Mouse (Mus musculus) CD4-positive helper T cell, adult 2 months (primary cell): ENCODE measurements at regions not wholly inside any gene's neighbourhood (a gene's known extent, or its start where the extent isn't known, plus 50 kb on each side); places are given as distances from the start of the nearest gene placed in this dataset.
A peak's percentile ranks its signal among the peaks of the same experiment; 100 is the strongest.
"Not testable (repeated sequence)": the region's sequence is repeated elsewhere in the genome, so short reads cannot be mapped to it uniquely, and the experiment has no call there.

Experiments
- DNase-seq: peaks from one replicate; pipeline ENCODE4 v3.0.0-alpha.2; 2012; ENCODE audit warnings: low read depth, missing footprints, low spot score

DNA sequence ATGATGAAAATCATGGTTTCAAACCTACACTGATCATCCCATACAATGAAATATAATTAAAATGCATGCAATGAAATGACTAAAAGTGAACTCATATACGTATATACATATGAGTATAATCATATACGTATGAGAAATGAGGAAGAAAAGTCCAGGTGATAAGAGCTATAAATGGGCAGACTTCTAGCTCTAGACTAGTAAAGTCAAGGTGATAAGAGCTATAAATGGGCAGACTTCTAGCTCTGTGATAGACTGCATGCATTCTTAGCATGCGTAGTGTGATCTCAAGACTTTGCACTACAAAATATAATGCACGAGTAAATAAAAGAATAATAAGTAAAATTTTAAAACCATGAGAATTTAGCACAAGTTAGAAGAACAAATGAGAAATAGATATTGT, 606.2 kb upstream of the Gpc5 start:
- no peak for DNase-seq

DNA sequence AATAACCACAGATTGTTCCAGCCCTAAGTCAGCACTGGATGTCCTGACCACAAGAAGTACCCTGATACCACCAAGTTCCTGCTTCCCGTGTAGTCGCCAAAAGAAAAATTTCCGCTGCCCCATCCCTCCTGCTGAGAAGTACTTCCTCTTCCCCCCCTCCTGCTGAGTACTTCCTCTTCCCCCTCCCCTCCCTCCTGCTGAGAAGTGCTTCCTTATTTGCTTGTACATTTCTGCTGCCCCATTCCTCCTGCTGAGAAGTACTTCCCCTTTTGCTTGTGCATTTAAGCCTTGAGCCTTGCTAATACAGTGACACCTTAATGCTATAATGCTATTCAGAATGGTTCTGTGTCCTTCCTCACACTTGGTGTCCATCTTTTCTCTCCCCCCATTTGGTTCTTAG, 598.6 kb upstream of the Gpc5 start:
- not testable (repeated sequence) for DNase-seq

DNA sequence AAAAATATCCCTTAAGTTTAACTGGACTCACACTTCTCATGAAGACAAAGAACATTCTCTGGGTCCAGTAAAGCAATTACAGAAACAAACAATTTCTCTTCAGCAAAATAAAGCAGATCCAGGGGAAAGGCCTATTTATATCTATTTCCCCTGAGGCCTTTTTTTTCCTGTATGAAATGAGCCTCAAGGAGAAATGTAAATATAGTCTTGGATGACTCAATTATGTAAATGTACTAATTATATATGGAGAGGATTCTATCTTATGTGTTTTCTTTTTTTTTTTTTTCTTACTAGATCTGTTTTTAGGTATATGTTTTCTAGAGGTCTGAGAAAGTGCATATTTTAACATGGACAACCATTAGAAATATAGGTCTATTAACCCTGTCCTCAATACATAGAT, 587.0 kb upstream of the Gpc5 start:
- no peak for DNase-seq

DNA sequence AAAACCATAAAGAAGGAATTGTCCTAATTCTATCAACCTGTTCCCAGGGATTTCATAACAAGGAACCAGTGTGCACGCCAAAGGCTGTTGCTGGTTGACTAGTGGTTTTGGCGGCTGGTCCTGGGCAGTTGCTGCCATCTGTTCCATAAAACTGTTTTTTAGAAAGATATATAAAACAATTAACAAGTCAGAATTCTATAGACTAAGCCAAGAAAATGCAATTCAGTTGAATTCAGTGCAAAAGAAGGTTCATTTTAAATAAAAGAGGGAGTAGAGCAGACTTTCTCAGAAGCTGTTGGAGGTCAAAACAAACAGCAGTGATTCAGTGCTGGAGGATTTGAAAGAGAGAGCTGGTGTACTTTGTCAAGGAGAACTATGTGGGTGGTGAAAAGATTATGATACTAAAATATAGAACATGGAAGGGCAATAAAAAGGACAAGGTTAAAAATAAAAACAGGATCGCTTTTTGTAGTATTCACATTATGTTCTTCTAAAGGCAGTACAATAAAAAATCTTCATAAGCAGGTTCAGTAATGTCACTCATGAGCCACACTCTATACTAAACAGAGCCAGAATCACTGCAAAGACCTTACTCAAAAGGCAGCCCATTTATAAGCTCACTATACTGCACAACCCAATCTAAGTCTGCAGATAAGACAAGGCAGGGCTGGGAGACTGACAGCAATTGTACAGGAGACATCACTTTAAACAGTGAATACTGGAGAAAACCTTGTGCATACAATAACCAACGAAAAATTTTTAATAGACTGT, 543.9 kb upstream of the Gpc5 start:
- no peak for DNase-seq

DNA sequence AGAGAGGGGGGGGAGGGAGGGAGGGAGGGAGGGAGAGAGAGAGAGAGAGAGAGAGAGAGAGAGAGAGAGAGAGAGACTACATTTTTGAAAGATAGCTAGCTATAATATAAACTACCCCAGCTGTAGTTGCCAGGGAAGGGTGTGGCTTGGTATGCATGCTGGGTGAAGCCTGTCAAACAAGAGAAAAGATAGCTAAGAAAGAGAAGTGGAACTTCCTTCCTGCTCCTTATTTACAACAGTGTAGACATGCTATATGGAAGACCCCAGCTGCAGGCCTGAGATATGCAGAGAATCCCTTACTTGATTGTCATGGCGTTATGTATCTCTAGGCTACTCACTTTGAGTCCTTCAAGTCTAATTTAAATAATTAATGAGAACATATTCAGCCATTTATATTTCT, 542.9 kb upstream of the Gpc5 start:
- DNase-seq, result no peak

DNA sequence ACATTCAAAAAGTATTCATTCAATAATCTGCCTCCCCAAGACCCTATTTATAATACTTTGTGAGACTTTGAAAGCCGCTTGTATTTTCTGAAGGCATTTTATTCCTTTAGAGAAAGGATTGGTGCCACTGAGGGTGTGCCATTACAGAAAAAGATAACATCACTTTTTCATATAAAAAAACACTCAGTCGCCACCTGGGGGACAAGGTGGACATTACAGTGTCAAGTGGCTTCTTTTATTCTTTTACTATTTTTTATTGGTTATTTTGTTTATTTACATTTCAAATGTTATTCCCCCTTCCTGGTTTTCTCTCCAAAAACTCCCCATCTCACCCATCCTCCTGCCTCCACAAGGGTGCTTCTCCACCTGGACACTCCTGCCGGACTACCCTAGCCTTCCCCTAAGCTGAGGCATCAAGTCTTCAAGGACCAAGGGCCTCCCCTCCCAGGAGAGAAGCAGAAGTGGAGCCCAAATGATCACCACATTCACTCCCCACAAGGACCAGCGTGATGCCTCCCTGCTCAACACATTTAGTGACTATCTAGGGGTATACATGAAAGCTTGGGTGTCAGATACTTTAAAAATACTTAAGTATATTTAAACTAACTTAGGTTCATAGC, 525.5 kb upstream of the Gpc5 start:
- DNase-seq, result no peak

DNA sequence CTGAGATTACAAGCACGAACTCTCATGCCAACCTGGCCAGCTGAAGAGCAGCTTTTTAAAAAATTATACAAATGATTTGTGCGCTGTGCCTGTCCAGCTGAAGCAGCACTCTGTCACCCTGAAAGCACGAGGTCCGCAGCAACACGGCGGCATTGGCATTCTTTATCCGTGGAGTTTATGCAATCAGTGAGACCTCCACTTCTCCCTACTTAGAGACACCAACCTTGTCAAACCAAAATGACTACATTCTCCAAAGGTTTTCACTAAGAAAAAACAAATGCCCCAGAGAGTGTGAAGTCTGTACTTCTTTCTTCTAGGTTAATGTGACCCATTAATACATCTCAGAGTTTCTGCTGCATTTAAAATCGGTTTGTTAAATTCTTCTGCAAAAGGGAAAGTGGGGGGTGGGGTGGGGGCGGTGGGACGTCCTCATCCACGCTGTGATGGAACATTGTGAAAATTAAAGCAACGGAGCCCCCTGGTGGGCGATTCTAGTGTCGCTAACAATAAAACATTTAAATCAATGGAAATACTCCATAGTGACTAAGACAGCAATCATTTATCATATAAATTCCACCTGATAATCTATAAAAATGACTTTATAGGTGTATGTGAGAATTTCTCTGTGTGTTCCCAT, 524.2 kb upstream of the Gpc5 start:
- no peak for DNase-seq

DNA sequence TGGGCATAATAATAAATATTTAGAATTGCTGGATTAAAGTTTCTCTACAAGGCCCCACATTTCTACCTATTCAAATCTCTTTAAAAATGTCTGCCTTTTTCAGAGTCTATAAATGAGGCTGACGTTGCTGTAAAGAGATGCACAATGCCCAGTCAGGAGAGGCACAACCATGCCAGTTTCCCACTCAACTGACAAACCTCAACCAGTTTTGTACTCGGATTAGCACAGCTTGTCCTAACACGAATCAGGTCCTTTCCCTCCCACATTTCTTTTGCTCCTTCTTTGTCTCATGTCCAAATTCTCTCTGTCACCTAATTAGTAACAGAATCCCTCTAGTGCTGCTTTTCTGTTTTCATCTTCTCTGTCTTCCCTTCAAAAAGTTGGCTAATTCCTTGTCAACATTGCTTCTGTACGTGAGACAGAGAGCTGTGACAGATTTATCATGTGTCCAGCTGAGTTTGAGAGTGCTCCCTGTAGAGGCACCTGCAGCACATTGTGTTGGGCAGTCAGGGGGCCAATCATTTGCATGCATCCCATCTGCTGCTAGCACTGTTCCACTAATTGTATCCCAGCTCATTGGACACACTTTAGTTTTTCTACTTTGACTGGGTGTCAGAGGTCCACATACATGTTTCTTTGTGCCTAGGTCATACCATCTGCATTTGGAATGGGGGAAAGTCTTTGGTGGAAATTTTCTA, 504.5 kb upstream of the Gpc5 start:
- DNase-seq, result no peak

DNA sequence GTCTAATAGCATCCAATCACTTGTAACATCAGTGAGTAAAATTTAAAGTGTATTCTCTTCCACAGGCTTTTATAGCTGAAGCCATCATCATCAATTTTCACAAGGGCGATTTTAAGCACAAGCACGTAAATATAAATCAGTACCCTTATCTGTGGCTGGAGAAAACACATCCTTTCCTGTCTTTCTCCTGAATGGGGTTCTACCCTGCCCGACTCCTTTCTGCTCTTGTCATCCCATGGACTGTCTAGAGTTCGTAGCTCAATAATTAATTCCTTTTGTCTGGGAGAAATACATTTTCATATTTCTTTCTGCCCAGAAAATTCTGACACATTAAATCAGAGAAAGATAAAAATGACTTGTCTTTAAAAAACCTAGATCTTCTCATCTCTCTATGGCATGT, 482.7 kb upstream of the Gpc5 start:
- DNase-seq, result no peak

DNA sequence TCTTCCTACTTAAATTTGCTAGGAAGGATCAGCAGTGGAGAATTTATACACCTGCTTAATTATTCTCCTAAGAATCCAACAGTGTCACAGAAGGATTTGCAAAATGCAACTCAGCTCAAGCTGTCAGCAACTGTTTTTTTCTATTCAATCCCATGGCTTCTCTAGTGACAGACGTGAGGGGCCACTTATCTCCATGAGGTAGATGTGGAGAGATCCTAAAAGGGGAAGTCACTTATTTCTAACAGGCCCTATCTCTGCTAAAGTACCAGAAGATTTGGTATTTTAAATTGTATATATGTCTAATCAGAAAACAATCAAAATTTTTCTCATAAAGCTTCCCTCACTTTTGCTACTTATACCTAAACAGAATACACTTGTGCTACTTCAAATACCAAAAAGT, 479.6 kb upstream of the Gpc5 start:
- DNase-seq, result no peak

DNA sequence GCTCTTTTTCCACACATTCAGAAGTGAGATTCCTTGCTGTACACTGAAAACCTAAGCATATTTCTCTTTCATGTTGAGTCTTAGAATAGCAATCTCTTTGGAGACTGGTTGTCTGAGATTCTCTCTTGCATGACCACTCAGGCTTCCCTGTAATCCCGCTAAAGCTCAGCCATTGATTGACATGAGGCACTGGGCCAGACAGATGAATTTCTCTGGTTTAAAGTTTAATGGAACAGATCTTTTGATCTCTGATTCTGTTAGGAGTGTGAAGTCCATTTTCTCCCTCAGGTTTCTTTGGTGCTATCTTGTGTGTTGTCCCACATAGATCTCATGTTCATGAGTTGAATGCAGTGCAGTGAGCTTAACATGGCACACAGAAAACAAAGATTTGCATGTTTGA, 435.4 kb upstream of the Gpc5 start:
- no peak for DNase-seq

DNA sequence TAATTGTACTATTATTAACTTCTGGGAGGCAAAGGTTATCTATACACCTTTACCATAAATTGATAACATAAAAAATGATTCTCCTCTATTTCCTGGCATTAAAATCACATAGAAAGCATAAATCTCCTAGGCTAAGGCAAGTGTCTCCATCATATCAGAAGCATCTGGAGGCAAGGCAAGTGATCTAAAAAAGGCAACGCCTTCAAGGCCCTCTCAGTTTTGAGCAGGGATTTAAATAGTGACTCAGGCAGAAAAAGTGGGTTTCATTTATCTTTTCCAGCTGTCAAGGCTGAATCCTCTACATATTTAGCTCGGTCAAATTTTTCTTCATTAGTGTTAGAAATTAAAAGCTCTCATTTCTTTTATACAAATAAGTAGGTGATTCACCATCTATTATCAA, 430.0 kb upstream of the Gpc5 start:
- DNase-seq, result no peak

DNA sequence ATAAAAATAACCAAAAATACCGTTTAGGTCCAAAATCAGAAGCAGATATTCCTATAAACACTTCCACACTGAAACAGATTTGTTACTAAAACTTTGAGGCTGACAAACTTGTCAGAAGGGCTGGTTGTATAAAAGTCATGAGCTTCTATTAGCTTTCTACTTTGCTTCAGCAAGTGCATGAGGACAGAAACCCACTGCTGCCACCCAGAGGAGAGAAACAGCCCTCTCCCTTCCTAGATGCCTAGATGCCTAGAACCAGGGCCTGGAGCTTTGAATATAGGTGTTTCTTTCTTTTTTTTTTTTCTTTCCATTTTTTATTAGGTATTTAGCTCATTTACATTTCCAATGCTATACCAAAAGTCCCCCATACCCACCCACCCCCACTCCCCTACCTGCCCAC, 406.9 kb upstream of the Gpc5 start:
- no peak for DNase-seq

DNA sequence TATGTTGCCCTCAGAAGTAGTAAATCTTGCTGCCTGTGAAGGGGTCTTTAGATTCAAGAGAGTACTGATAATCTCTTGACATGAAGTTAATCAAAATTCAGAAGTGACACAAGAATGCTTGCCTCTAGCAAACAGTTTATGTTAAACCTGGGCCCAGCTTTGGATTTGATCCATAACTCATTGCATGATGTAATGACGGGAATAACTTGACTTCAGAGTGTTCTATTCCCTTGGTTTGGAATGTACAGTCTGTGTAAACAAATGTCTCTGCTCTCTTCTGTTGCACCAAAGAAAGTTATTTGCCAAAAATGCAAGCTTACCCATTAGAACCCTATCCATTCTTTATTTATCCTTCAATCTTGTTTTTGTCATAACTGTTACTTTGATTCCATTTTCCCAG, 397.1 kb upstream of the Gpc5 start:
- DNase-seq, result no peak

DNA sequence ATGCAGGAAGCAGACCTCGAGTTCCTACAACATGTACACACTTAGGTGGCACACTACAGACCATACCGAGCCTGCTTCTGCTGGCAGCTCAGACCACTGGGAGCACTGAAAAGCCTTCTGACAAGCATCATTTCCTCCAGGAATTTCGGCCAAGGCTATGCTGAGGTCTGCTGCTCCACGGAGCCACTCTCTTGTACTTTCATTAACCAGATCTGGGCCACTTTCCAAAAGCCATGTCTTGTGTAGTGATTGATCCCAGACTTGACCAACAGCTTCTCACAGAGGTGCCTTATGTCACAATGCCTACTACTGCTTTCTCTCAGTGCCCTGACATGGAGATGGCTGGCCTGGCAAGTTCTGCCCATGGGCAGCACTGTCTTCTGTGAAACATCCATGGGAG, 394.5 kb upstream of the Gpc5 start:
- no peak for DNase-seq

DNA sequence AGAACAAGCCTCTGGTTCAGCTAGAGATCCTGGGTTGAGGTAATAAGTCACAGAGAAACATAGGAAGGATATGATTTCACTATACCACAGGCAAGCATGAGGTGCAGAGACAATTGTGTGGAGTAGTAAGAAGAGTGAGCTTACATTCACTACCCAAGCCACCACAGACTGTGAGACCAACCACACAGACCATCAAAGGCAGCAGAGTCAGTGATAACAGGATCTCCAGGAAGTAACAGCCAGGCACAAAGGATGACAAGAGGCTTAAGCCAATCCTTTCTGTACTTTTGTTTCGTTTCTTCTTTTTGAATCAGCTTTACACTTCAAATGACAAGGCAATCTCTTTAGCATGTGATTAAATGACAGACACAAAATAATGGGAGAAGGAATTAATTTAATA, 368.9 kb upstream of the Gpc5 start:
- no peak for DNase-seq

DNA sequence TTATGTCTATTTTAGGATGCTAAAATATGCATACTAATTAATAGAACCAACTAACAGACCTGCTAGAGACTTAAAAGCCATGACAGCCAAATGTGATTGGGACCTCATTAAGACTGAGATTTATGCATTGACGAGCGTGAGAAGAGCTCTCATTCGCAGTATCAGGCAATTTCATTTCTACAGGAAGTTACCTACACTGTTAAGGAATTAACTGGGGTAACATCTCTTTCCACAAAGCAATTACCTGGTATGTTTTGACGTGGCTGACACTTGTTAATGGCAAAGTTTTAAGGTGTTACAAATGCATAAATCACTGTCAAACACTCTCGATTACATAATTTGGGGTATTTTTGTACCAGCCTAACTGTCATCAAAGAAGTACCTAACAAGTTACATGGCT, 324.7 kb upstream of the Gpc5 start:
- no peak for DNase-seq

DNA sequence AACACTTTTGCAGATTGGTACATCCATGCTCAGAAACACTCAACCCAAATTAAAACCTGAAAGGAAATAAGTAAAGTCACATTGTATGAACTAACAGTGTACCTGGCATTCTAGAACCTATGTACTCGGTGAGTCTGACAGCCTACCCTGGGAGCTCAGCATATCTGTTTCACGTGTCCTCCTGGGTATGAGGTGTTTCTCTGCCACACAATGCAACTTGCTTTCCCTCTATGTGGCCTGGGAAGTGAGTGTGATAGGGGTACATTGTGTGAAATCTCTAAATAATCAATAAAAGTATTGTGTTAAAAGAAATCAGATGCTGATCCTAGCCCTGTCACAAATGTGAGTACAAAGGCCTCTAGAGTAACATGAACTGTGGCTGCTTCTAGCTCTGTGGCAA, 315.3 kb upstream of the Gpc5 start:
- DNase-seq, result no peak

DNA sequence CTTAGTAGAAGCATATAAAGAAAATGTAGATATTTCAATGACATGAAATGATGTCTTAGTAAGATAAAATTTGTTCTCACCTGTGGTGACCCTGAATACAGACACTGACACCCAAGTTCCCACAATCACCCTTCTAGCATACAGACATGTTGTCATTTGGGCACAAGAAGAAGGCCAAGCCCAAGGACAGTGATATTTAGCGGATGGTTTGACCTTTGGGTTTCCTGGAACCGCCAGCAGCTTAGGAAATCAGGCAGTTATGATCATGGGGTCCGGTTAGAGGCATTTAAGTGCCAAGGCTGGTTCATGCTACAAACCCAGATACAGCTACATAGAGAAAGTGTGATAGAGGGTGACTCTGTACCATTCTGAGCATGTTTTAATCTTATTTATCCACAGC, 310.2 kb upstream of the Gpc5 start:
- DNase-seq, result no peak

DNA sequence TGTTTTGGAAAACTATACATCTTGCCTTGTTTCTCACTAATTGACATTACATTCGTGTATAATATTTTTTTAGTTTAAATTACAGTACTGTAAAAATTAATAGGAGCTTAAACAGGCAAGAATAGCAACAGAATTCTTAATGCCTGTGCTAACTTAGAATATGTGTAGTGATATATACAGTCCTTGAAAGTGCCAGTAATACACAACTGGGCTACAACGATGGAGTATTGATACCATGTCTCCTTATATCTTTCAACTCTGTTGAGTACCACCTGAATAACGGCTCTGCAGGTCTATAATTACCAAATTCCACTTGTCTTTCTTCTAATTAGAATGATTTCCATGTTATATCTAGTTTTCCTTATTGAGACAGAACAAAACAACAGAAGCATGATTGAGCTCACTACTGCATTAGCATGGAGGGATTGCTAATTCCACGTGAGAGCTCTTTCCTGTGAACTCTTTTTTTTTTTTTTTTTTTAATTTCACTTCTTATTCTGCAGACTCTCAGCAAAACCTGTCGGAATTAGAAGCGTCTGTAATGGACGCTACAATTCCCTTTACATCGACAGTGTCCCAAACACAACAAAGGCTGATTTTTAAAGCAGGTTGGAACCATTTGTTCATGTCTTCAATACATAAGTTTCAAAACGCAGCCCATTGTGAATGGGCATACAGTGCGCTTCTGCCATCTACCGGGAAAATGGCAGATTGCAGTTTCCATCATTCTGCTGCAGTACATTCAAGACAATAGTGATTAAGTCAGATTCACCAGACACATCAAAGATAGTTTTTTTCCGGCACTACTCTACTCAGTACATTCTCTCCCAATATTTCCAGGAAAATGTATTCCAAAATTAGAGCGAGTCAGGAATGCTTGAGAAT, 300.8 kb upstream of the Gpc5 start:
- peak; percentile 22 for DNase-seq

DNA sequence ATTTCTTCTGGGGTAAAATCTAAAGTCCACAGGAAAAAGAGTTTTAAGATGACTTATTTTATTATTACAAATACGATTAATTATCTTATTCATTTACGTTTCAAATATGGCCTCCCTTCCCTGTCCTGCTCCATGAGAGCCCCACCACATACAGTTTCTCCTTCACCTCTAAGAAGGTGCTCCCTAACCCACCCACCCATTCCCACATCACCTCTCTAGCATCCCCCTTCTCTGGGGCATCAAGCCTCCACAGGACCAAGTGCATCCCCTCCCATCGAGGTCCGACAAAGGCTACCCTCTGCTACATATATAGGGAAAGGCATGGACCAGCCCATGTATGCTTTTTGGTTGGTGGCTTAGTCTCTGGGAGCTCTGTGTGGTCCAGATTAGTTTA, 300.2 kb upstream of the Gpc5 start:
- DNase-seq, result no peak

DNA sequence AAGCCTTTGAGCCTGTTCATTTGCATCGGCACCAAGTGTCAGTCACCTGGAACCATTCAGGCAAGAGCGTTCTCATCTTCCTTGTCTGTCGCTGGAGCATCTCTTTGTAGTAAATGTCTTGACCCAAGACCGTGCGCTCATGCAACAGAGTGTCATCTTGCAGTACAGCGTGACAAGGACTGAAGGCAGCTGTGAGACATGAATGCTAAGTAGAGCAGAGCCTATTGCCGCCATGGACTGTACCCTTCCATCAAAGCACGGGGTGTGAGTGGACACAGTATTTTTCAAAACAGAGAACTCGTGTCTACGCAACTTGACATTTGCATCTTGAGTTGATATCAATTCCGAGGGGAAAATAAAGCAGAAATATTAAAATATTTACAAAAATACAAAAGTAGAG, 287.4 kb upstream of the Gpc5 start:
- DNase-seq, result no peak
